21 mouse cellular contexts compared by ENCODE assay signal in the genomic region with DNA sequence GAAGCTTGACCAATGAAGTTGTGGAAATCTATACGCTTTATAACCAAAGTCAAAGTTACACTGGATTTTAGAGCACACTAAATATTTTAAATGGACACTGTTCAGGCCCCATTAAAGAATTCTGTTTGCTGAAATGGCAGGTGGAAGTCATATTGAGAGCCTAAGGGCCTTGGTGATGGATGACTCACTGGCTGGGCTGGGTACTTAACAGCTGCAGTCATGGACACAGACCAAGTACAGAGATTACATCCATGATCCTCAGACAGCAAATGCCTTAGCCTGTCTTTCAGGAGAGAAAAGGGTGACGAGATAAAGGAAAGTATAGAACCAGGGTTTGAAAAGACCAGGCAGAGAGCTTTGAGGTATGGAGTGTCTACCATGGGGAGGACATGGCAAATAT. TPM values are rescaled to one million over a fixed set of nuclear protein-coding genes. Genes with fewer than 3 reads are reported as not detected.
DNase-seq lines count a peak whose midpoint lies in the region; ATAC-seq and TF ChIP-seq lines count a peak whose summit lies in the region.
"Had no signal": no experiment of that assay in that cellular context is flagged by ENCODE, and none has a peak within 500 bp of the region (broad histone marks: within the 10 kb centered on the region; RNA-seq: fewer than 3 reads in every experiment).

No protein-coding gene starts in this region.

- no peak overlapping the region for H3K27ac ChIP-seq in embryonic facial prominence, embryonic 14.5 days (replicated peaks; ENCODE audit: low read depth, low read length)
- no peak overlapping the region for H3K27ac ChIP-seq in embryonic facial prominence, embryonic 10.5 days (replicated peaks)
- no peak overlapping the region for H3K27ac ChIP-seq in forebrain, embryonic 16.5 days (ENCODE audit: low read length)
- H3K27ac ChIP-seq: forebrain, embryonic 15.5 days; heart, adult 2 months; heart, embryonic 15.5 days; hindbrain, embryonic 10.5 days; hindbrain, embryonic 14.5 days; intestine, embryonic 15.5 days had no signal

- H3K9ac ChIP-seq in embryonic facial prominence, embryonic 14.5 days (ENCODE audit: low read depth, low read length) = no peak overlapping the region
- H3K9ac ChIP-seq in forebrain, embryonic 16.5 days (replicated peaks; ENCODE audit: low read depth, low read length) = no peak overlapping the region
- H3K9ac ChIP-seq: forebrain, embryonic 15.5 days; heart, embryonic 15.5 days; hindbrain, embryonic 14.5 days; intestine, embryonic 15.5 days had no signal

- peak; percentile 18 for DNase-seq in embryonic facial prominence, embryonic 14.5 days (ENCODE audit: low spot score)
- DNase-seq in embryonic facial prominence, embryonic 10.5 days (ENCODE audit: low spot score) = no peak
- DNase-seq in Muller cell, postnatal 12 days (ENCODE audit: inconsistent ontology term) = peak; percentile 2
- DNase-seq in adrenal gland, postnatal 25 days = peak; percentile 20
- no peak for DNase-seq in cerebellum, adult 11 months
- DNase-seq in embryo, embryonic 11 days = no peak
- DNase-seq: cerebellum, adult 18-20 months; cerebellum, adult 9-11 months; cerebellum, postnatal 36 days; gastrocnemius, postnatal 10 days; heart, adult 2 months; heart, postnatal 14 days; kidney, adult 18-20 months had no signal

- WGBS in embryonic facial prominence, embryonic 14.5 days = 86% methylated on average over 2 of the region's 2 CpGs
- WGBS in embryonic facial prominence, embryonic 10.5 days = 91% methylated on average over 2 of the region's 2 CpGs
- WGBS in forebrain, embryonic 16.5 days = 96% methylated on average over 2 of the region's 2 CpGs

- H3K4me3 ChIP-seq in embryonic facial prominence, embryonic 14.5 days (ENCODE audit: low read depth, low read length) = no peak overlapping the region
- H3K4me3 ChIP-seq in embryonic facial prominence, embryonic 10.5 days = no peak overlapping the region
- no peak overlapping the region for H3K4me3 ChIP-seq in C2C12 (ENCODE audit: insufficient read depth, poor library complexity, severe bottlenecking)
- no peak overlapping the region for H3K4me3 ChIP-seq in forebrain, embryonic 16.5 days (replicated peaks; ENCODE audit: low read length)
- H3K4me3 ChIP-seq: forebrain, embryonic 15.5 days; heart, adult 2 months; heart, embryonic 15.5 days; hindbrain, embryonic 10.5 days; intestine, embryonic 15.5 days had no signal

- no peak for ATAC-seq in embryonic facial prominence, embryonic 14.5 days (ENCODE audit: low read depth)
- ATAC-seq in forebrain, embryonic 16.5 days = no peak
- ATAC-seq: forebrain, embryonic 15.5 days; intestine, embryonic 15.5 days had no signal

- no peaks in the 10 kb centered on the region for H3K4me1 ChIP-seq in embryonic facial prominence, embryonic 14.5 days (ENCODE audit: control insufficient read depth, insufficient read depth, low read length)
- H3K4me1 ChIP-seq in embryonic facial prominence, embryonic 10.5 days = no peaks in the 10 kb centered on the region
- H3K4me1 ChIP-seq in forebrain, embryonic 16.5 days (replicated peaks; ENCODE audit: control insufficient read depth, insufficient read depth, low read length) = no peaks in the 10 kb centered on the region
- H3K4me1 ChIP-seq: forebrain, embryonic 15.5 days; heart, embryonic 15.5 days; hindbrain, embryonic 10.5 days; intestine, embryonic 15.5 days had no signal

- H3K9me3 ChIP-seq in embryonic facial prominence, embryonic 14.5 days (ENCODE audit: control insufficient read depth, low read length) = no peaks in the 10 kb centered on the region
- H3K9me3 ChIP-seq in embryonic facial prominence, embryonic 10.5 days = 0 out of 2 replicates have a peak, but pooled peaks cover under 1% of the 10 kb centered on the region
- no peaks in the 10 kb centered on the region for H3K9me3 ChIP-seq in forebrain, embryonic 16.5 days (ENCODE audit: control insufficient read depth, low read length)
- H3K9me3 ChIP-seq: forebrain, embryonic 15.5 days; heart, embryonic 15.5 days; hindbrain, embryonic 10.5 days; intestine, embryonic 15.5 days had no signal

- no peaks in the 10 kb centered on the region for H3K79me2 ChIP-seq in C2C12 (ENCODE audit: control insufficient read depth, insufficient read depth)

- TF ChIP-seq CTCF in C2C12 (IDR thresholded peaks at IDR 0.05; ENCODE audit: control insufficient read depth, insufficient read depth, insufficient read length) = no peak

- H3ac ChIP-seq in C2C12 (ENCODE audit: control insufficient read depth, insufficient read length, low read depth) = no peak overlapping the region

- no peaks in the 10 kb centered on the region for H3K27me3 ChIP-seq in embryonic facial prominence, embryonic 14.5 days (replicated peaks; ENCODE audit: control insufficient read depth, insufficient read depth, low read length)
- no peaks in the 10 kb centered on the region for H3K27me3 ChIP-seq in embryonic facial prominence, embryonic 10.5 days (replicated peaks; ENCODE audit: low read depth, poor library complexity, severe bottlenecking)
- H3K27me3 ChIP-seq in C2C12 (ENCODE audit: control insufficient read depth, insufficient read depth, insufficient read length) = no peaks in the 10 kb centered on the region
- H3K27me3 ChIP-seq in forebrain, embryonic 16.5 days (replicated peaks; ENCODE audit: control insufficient read depth, insufficient read depth, low read length) = no peaks in the 10 kb centered on the region
- H3K27me3 ChIP-seq: forebrain, embryonic 15.5 days; heart, embryonic 15.5 days; intestine, embryonic 15.5 days had no signal

- H3K4me2 ChIP-seq in embryonic facial prominence, embryonic 14.5 days (ENCODE audit: low read depth, low read length) = no peak overlapping the region
- no peak overlapping the region for H3K4me2 ChIP-seq in forebrain, embryonic 16.5 days (ENCODE audit: low read length)
- H3K4me2 ChIP-seq: forebrain, embryonic 15.5 days; heart, embryonic 11.5 days; heart, embryonic 15.5 days; hindbrain, embryonic 14.5 days; intestine, embryonic 15.5 days had no signal

- no peaks in the 10 kb centered on the region for H3K79me3 ChIP-seq in C2C12 (ENCODE audit: low read depth)

- H3K36me3 ChIP-seq in embryonic facial prominence, embryonic 14.5 days (ENCODE audit: control insufficient read depth, insufficient read depth, low read length) = no peaks in the 10 kb centered on the region
- no peaks in the 10 kb centered on the region for H3K36me3 ChIP-seq in embryonic facial prominence, embryonic 10.5 days (replicated peaks)
- no peaks in the 10 kb centered on the region for H3K36me3 ChIP-seq in C2C12 (ENCODE audit: control insufficient read depth, insufficient read depth)
- H3K36me3 ChIP-seq in forebrain, embryonic 16.5 days (ENCODE audit: control insufficient read depth, insufficient read depth) = no peaks in the 10 kb centered on the region
- H3K36me3 ChIP-seq: forebrain, embryonic 15.5 days; heart, embryonic 15.5 days; hindbrain, embryonic 10.5 days; intestine, embryonic 15.5 days had no signal

TF ChIP-seq in C2C12, 6 proteins besides CTCF, POLR2A, EP300 and RAD21:
- TF ChIP-seq FOSL1 (IDR thresholded peaks at IDR 0.05; ENCODE audit: insufficient read depth, low read length, poor library complexity, severe bottlenecking) (no peak), USF1 (IDR thresholded peaks at IDR 0.05; ENCODE audit: low read depth) (no peak), MAX (IDR thresholded peaks at IDR 0.05) (no peak), MYOD1 (IDR thresholded peaks at IDR 0.05; ENCODE audit: control insufficient read depth, insufficient read length, low read depth) (peak; percentile 13)
TF ChIP-seq in C2C12: peak in this region for 1.

RNA-seq across cellular contexts. Expression of a gene that starts 57.4 kb away (rescaled TPM):
- polyA plus RNA-seq in embryonic facial prominence, embryonic 14.5 days (2014; fragmentation: Nextera tagmentation; extraction: Ambion mirVana) = 9.9 and 11.6 TPM in 2 replicates
- 19.6 and 22.1 TPM in 2 replicates for polyA plus RNA-seq in embryonic facial prominence, embryonic 10.5 days (2016; fragmentation: Nextera tagmentation; extraction: Ambion mirVana)
- polyA plus RNA-seq in C2C12 (2012; fragmentation: generic; extraction: Trizol) = 0.01 TPM
- total RNA-seq in adrenal gland, postnatal 25 days (2021) = 2.7 and 4.4 TPM in 2 replicates
- polyA plus RNA-seq in forebrain, embryonic 16.5 days (2015; fragmentation: Nextera tagmentation; extraction: Ambion mirVana) = 72.3 and 88.6 TPM in 2 replicates

Comparison
In these comparisons a context has a peak if more than half of its experiments do, and no peak if none do; other contexts are left out.
1. DNase-seq: peak in embryonic facial prominence, embryonic 14.5 days (single experiment), Muller cell, postnatal 12 days (single experiment) and adrenal gland, postnatal 25 days (single experiment); none in embryonic facial prominence, embryonic 10.5 days (single experiment), cerebellum, adult 11 months (single experiment) and embryo, embryonic 11 days (single experiment).
2. RNA of a gene that starts 57.4 kb away (polyA plus RNA-seq): 72.3 to 88.6 TPM in forebrain, embryonic 16.5 days, 19.6 to 22.1 TPM in embryonic facial prominence, embryonic 10.5 days and 9.9 to 11.6 TPM in embryonic facial prominence, embryonic 14.5 days; 0.01 TPM in C2C12 (single experiment); every median in the first group is over 10 times any median in the second.